Mouse (Mus musculus) bone marrow macrophage, adult 2 months (primary cell): ENCODE measurements around the gene Cnnm1.

Source experiments
- CTCF ChIP-seq: IDR thresholded peaks from 2 replicates; pipeline ENCODE4 v1.5.1; 2012; ENCODE audit warnings: low read depth, mild to moderate bottlenecking, low read length, moderate library complexity
- POLR2A ChIP-seq: IDR thresholded peaks from 2 replicates; pipeline ENCODE4 v1.6.1; 2012; ENCODE audit warnings: mild to moderate bottlenecking, low read depth, low read length, borderline replicate concordance

DNA sequence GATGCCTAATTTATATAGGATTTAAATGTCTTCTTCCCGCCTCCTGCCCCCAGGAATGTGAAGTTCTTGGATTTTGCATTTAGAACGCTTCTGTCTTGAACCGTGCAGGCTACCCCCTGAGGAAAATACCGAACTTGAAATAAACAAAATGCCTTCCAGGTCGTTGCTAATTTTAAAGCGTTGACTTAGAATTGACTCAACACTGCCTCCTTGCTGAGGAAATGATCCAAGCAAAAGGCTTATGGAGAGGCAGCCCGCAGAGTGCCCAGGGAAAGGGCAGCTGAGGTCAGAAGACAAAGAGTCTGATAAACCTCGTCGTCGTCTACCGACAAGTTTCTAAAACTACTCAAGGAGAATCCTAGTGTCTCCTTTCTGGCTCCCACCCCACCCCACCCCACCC, 86.9 kb downstream of the Cnnm1 start:
- TF ChIP-seq POLR2A, result no peak
- no peak for TF ChIP-seq CTCF
